Mouse (Mus musculus) stomach, postnatal 0 days (tissue): Measurements from ENCODE around the gene Gm960. TPM values are rescaled to one million over a fixed set of nuclear protein-coding genes. Genes with fewer than 3 reads are reported as not detected.

ENCODE experiments used
- ATAC-seq: fragments of 200-750 bp; cut with Nextera tagmentation; 2 replicates; pipeline ENCODE4 v1.8.0; 2017; ENCODE audit not compliant: low FRiP score, low TSS enrichment
- DNase-seq: peaks from one replicate; pipeline ENCODE4 v3.0.0-alpha.2; 2016; ENCODE audit warnings: low spot score
- H3K27ac ChIP-seq: fragments of 300-500 bp; sonication (generic); replicated peaks from 2 replicates; pipeline ENCODE4 v1.5.1; 2014; ENCODE audit warnings: mild to moderate bottlenecking, control low read depth
- H3K27me3 ChIP-seq: fragments of 300-500 bp; sonication (generic); 2 replicates; pipeline ENCODE4 v1.6.1; 2014; ENCODE audit warnings: low read length; ENCODE audit not compliant: control insufficient read depth, insufficient read depth
- H3K36me3 ChIP-seq: fragments of 300-500 bp; sonication (generic); 2 replicates; pipeline ENCODE4 v1.6.1; 2014; ENCODE audit warnings: low read length, mixed read lengths; ENCODE audit not compliant: control insufficient read depth, insufficient read depth
- H3K4me1 ChIP-seq: fragments of 300-500 bp; sonication (generic); replicated peaks from 2 replicates; pipeline ENCODE4 v1.6.1; 2014; ENCODE audit warnings: antibody characterized with exemption; ENCODE audit not compliant: control insufficient read depth, insufficient read depth
- H3K4me2 ChIP-seq: fragments of 300-500 bp; sonication (generic); replicated peaks from 2 replicates; pipeline ENCODE4 v1.6.1; 2014; ENCODE audit warnings: low read depth, mild to moderate bottlenecking, control low read depth, moderate library complexity
- H3K4me3 ChIP-seq: fragments of 300-500 bp; sonication (generic); 2 replicates; pipeline ENCODE4 v1.5.1; 2014; ENCODE audit warnings: low read depth, low read length, control low read depth
- H3K9ac ChIP-seq: fragments of 300-500 bp; sonication (generic); 2 replicates; pipeline ENCODE4 v1.6.1; 2014; ENCODE audit warnings: mild to moderate bottlenecking, low read length, control low read depth, mixed read lengths
- H3K9me3 ChIP-seq: fragments of 300-500 bp; sonication (generic); 2 replicates; pipeline ENCODE4 v1.6.1; 2016; ENCODE audit warnings: low read length; ENCODE audit not compliant: control insufficient read depth
- CTCF ChIP-seq: IDR thresholded peaks from 2 replicates; pipeline ENCODE4 v1.5.1; 2016; ENCODE audit warnings: antibody characterized with exemption, low read depth, mild to moderate bottlenecking, moderate library complexity
- EP300 ChIP-seq: optimal IDR thresholded peaks from 2 replicates; pipeline ENCODE3; 2016; ENCODE audit warnings: antibody characterized with exemption
- WGBS: fragments of 180-500 bp; shearing (Covaris S2); extraction: QIAGEN DNeasy Blood & Tissue Kit; methylation state at CpG from one replicate; pipeline ENCODE4 v1.1.7; 2014; 5-methylcytosine and 5-hydroxymethylcytosine counted together
- microRNA-seq: library from miRNA; unstranded; fragments of <30 nt; microRNA quantifications from one replicate; pipeline ENCODE4, GENCODE M21; 2016
- polyA plus RNA-seq: library from polyadenylated mRNA; unstranded; fragments of >200 nt; fragmentation: Nextera tagmentation; extraction: Ambion mirVana; gene quantifications from 2 replicates; pipeline ENCODE4 v1.2.1, GENCODE M21; 2015

Gm960 gene
- polyA plus RNA-seq, 1 experiment from 2014 or later: 2.3 TPM

GRCm38 (mm10) chr19:4583856-4584255 lies 114.6 kb downstream of the Gm960 start:
- Histone ChIP-seq H3K9ac (no peak overlapping the region), H3K4me2 (no peak overlapping the region), H3K36me3 (no peaks in the 10 kb centered on the region), H3K4me3 (no peak overlapping the region), H3K27ac (no peak overlapping the region), H3K9me3 (no peaks in the 10 kb centered on the region), H3K27me3 (no peaks in the 10 kb centered on the region), H3K4me1 (no peaks in the 10 kb centered on the region)
- ATAC-seq (no peak), DNase-seq (no peak)
- TF ChIP-seq EP300: no peak
- no peak for TF ChIP-seq CTCF
- 58% methylated on average over 2 of the region's 2 CpGs for WGBS

- Histone ChIP-seq H3K27me3 (no peaks in the 10 kb centered on the region), H3K9ac (no peak overlapping the region), H3K36me3 (no peaks in the 10 kb centered on the region), H3K9me3 (no peaks in the 10 kb centered on the region), H3K4me3 (no peak overlapping the region), H3K27ac (no peak overlapping the region), H3K4me1 (no peaks in the 10 kb centered on the region), H3K4me2 (no peak overlapping the region)
- DNase-seq (no peak), ATAC-seq (no peak; the same call in 1 of the 2 replicates)
- TF ChIP-seq EP300 (no peak), CTCF (no peak)
- WGBS: 35% methylated on average over 5 of the region's 5 CpGs
Observed at GRCm38 (mm10) chr19:4579296-4579695, 119.2 kb downstream of the Gm960 start.

DNA sequence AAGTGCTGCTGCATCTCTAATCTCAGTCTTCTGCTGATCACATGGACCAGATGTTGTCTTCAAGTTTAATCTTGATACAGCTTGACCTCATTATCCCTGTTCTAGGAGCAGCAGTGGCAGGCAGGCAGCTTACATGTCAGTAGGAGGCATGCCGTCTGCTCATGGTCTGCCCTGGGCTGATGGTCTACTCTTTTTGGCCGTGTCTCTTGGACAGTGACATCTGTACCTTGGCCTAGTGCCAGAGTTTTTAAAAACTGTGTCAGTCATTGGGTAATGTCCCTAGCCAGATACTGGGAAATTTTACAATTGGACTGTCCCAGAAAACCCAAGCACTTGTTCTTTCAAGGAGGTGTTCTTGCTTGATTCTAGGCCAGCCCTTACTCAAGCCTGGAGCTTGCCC lies 119.7 kb downstream of the Gm960 start:
- Histone ChIP-seq H3K4me1 (no peaks in the 10 kb centered on the region), H3K36me3 (no peaks in the 10 kb centered on the region), H3K9ac (no peak overlapping the region), H3K27ac (no peak overlapping the region), H3K4me3 (no peak overlapping the region), H3K4me2 (no peak overlapping the region), H3K27me3 (no peaks in the 10 kb centered on the region), H3K9me3 (no peaks in the 10 kb centered on the region)
- DNase-seq (no peak), ATAC-seq (no peak)
- no peak for TF ChIP-seq EP300
- TF ChIP-seq CTCF: no peak
- WGBS: 62% methylated on average over 2 of the region's 2 CpGs

Small RNA genes within 50 kb of the gene (microRNA-seq; reads per million reads assigned to microRNA genes)
- 0.96 reads per million for gene Mir6986

Other genes starting within 250 kb of the Gm960 start
- 1.9 and 2.5 TPM in 2 replicates for gene Syt12, start 221.2 kb downstream of the Gm960 start, polyA plus RNA-seq
- gene 2010003K11Rik, start 200.1 kb downstream of the Gm960 start, polyA plus RNA-seq: 0.74 and 1.5 TPM in 2 replicates
- 28.9 and 33.9 TPM in 2 replicates for gene Pcx, start 188.2 kb downstream of the Gm960 start, polyA plus RNA-seq
- gene Lrfn4, start 83.0 kb downstream of the Gm960 start, polyA plus RNA-seq: 4.3 and 5.0 TPM in 2 replicates
- gene Rce1, start 73.0 kb downstream of the Gm960 start, polyA plus RNA-seq: 46.4 and 49.4 TPM in 2 replicates
- 3.5 and 3.6 TPM in 2 replicates for gene Sptbn2, start 12.5 kb upstream of the Gm960 start, polyA plus RNA-seq
- gene Rbm4b, start 57.8 kb upstream of the Gm960 start, polyA plus RNA-seq: 17.6 and 19.3 TPM in 2 replicates
- 22.2 and 23.3 TPM in 2 replicates for gene Rbm4, start 95.2 kb upstream of the Gm960 start, polyA plus RNA-seq
- 16.0 and 19.1 TPM in 2 replicates for gene Gm21992, start 112.9 kb upstream of the Gm960 start, polyA plus RNA-seq
- 21.9 and 24.2 TPM in 2 replicates for gene Rbm14, start 113.0 kb upstream of the Gm960 start, polyA plus RNA-seq
- gene Ccs, start 140.7 kb upstream of the Gm960 start, polyA plus RNA-seq: 72.7 and 81.6 TPM in 2 replicates
- gene Ccdc87, start 140.7 kb upstream of the Gm960 start, polyA plus RNA-seq: 0.05 TPM in 1 of 2 replicates, not detected in the other
- gene Ctsf, start 156.5 kb upstream of the Gm960 start, polyA plus RNA-seq: 24.1 and 28.4 TPM in 2 replicates
- 1.3 and 2.3 TPM in 2 replicates for gene Actn3, start 179.2 kb upstream of the Gm960 start, polyA plus RNA-seq
- 6.4 and 7.3 TPM in 2 replicates for gene Zdhhc24, start 180.0 kb upstream of the Gm960 start, polyA plus RNA-seq
- 0.85 and 0.95 TPM in 2 replicates for gene Bbs1, start 208.0 kb upstream of the Gm960 start, polyA plus RNA-seq
- 91.0 and 94.4 TPM in 2 replicates for gene Dpp3, start 229.6 kb upstream of the Gm960 start, polyA plus RNA-seq
- 0.85 and 1.2 TPM in 2 replicates for gene Peli3, start 244.5 kb upstream of the Gm960 start, polyA plus RNA-seq